Mouse (Mus musculus): ENCODE results near the gene Actrt3.

- TF ChIP-seq CTCF (IDR thresholded peaks at IDR 0.05; ENCODE audit: control insufficient read depth, insufficient read depth, insufficient read length), result no peak
- no peak for TF ChIP-seq MYOD1 (IDR thresholded peaks at IDR 0.05; ENCODE audit: control insufficient read depth, insufficient read length, low read depth)
- no peak for TF ChIP-seq CEBPB (IDR thresholded peaks at IDR 0.05; ENCODE audit: low read depth)
- no peak for TF ChIP-seq MAX (IDR thresholded peaks at IDR 0.05)
- no peak for TF ChIP-seq MYOG (IDR thresholded peaks at IDR 0.05; ENCODE audit: control insufficient read depth, extremely low read depth, insufficient read length)
- TF ChIP-seq USF1 (IDR thresholded peaks at IDR 0.05; ENCODE audit: low read depth), result no peak
- TF ChIP-seq FOSL1 (IDR thresholded peaks at IDR 0.05; ENCODE audit: insufficient read depth, low read length, poor library complexity, severe bottlenecking), result no peak
Measured at GRCm38 (mm10) chr3:30599711-30600545, at the start of gene Actrt3.

Measured in C2C12 (cell line).